Mouse (Mus musculus): ENCODE data around the gene Lhfp.

- TF ChIP-seq CTCF (IDR thresholded peaks at IDR 0.05; ENCODE audit: control insufficient read depth, insufficient read depth, low read length), result no peak
- no peak for TF ChIP-seq POLR2A (IDR thresholded peaks at IDR 0.05; ENCODE audit: borderline replicate concordance, control insufficient read depth, low read depth, low read length)
These were observed 68.6 kb downstream of the Lhfp start for GRCm38 (mm10) chr3:53109879-53110278.

All from bone marrow, adult 2 months (tissue).